Mouse (Mus musculus) 3T3-L1 (cell line): ENCODE results near the gene Utrn.

Experiments used
- DNase-seq: peaks from one replicate; pipeline ENCODE4 v3.0.0-alpha.2; 2015; ENCODE audit warnings: low read depth, low spot score

Utrn gene

GRCm38 (mm10) chr10:12836048-12836816, 32.9 kb downstream of the Utrn start:
- no peak for DNase-seq

GRCm38 (mm10) chr10:12834215-12834614, 35.0 kb downstream of the Utrn start:
- DNase-seq: no peak

GRCm38 (mm10) chr10:12832163-12832562, 37.0 kb downstream of the Utrn start:
- no peak for DNase-seq

GRCm38 (mm10) chr10:12827778-12828177, 41.4 kb downstream of the Utrn start:
- DNase-seq: no peak

GRCm38 (mm10) chr10:12827306-12827705, 41.9 kb downstream of the Utrn start:
- DNase-seq: no peak

GRCm38 (mm10) chr10:12826760-12827281, 42.3 kb downstream of the Utrn start:
- no peak for DNase-seq

- no peak for DNase-seq
Observed at GRCm38 (mm10) chr10:12824386-12824785, 44.8 kb downstream of the Utrn start.

GRCm38 (mm10) chr10:12823437-12824219, 45.5 kb downstream of the Utrn start:
- no peak for DNase-seq

- peak; percentile 90 for DNase-seq
Observed at GRCm38 (mm10) chr10:12820978-12821735, 48.0 kb downstream of the Utrn start.

GRCm38 (mm10) chr10:12817409-12817808, 51.8 kb downstream of the Utrn start:
- peak; percentile 27 for DNase-seq

GRCm38 (mm10) chr10:12816530-12816929, 52.6 kb downstream of the Utrn start:
- DNase-seq: peak; percentile 45

- DNase-seq: no peak
Observed at GRCm38 (mm10) chr10:12814411-12814810, 54.8 kb downstream of the Utrn start.

- DNase-seq: no peak
Observed at GRCm38 (mm10) chr10:12813881-12814280, 55.3 kb downstream of the Utrn start.

GRCm38 (mm10) chr10:12813211-12813811, 55.9 kb downstream of the Utrn start:
- no peak for DNase-seq

- DNase-seq: no peak
Observed at GRCm38 (mm10) chr10:12812680-12813079, 56.5 kb downstream of the Utrn start.

- DNase-seq: peak; percentile 94
Observed at GRCm38 (mm10) chr10:12810816-12811215, 58.3 kb downstream of the Utrn start.

GRCm38 (mm10) chr10:12809702-12810101, 59.5 kb downstream of the Utrn start:
- DNase-seq: peak; percentile 52

GRCm38 (mm10) chr10:12808467-12808866, 60.7 kb downstream of the Utrn start:
- DNase-seq: peak; percentile 23

- DNase-seq: no peak
Observed at GRCm38 (mm10) chr10:12807706-12808105, 61.5 kb downstream of the Utrn start.

GRCm38 (mm10) chr10:12805826-12806225, 63.3 kb downstream of the Utrn start:
- DNase-seq: no peak

GRCm38 (mm10) chr10:12803939-12804338, 65.2 kb downstream of the Utrn start:
- DNase-seq: peak; percentile 79
